Mouse (Mus musculus): ENCODE results near the gene Efna2. TPM values are rescaled to one million over a fixed set of nuclear protein-coding genes. Genes with fewer than 3 reads are reported as not detected.

Gene Efna2
- polyA plus RNA-seq, 1 experiment, result 11.2 TPM

DNA sequence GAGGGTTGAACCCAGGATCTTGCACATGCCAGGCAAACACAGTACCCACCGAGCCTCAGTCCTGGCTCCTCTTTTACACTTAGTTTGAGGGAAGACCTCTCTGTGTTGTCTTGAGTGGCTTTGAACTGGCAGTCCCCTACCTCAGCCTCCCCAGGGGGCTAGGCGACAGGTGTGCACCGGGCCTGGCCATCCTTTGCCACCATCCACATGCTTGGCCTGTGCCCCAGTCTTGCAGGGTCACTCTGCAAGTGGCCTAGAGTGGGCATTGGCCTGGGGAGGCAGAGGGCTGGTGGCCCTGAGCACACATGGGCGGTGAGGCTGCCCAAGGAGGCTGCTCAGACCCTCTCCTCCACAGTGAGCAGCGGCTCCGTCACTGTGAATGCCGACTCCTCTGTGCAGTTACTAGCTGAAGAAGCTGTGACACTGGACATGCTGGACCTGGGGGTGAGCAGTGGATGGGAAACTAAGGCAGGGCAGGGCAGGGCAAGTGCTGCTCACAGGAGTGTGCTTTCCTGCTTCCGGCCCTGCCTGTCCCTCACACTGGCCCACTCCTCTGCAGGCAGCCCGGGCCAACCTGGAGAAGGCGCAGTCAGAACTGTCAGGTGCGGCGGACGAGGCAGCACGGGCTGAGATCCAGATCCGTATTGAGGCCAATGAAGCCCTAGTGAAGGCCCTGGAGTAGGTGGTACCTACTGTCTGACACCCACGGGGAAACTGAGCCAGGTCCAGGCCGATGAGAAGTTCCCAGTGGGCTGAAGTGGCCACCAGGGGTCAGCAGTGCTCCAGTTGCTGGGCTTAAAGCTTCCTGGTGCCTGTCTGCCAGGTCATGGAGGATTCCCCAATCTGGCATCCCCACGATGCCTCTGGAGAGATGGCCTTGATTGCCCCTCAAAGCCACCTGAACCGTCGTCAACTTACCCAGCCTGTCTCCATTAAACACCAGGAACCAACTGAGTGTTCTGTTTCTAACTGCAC, 34.1 kb upstream of the Efna2 start:
- Histone ChIP-seq H3K9ac (ENCODE audit: low read depth, poor library complexity, severe bottlenecking) (no peak overlapping the region), H3K9me3 (replicated peaks; ENCODE audit: control insufficient read depth, insufficient read depth, low read length, poor library complexity, severe bottlenecking) (no peaks in the 10 kb centered on the region), H3K27me3 (ENCODE audit: control insufficient read depth, insufficient read depth, low read length, poor library complexity, severe bottlenecking) (no peaks in the 10 kb centered on the region), H3K4me3 (ENCODE audit: low read depth, low read length) (no peak overlapping the region), H3K36me3 (ENCODE audit: control insufficient read depth, insufficient read depth, low read length, poor library complexity, severe bottlenecking) (peaks cover 17% of the 10 kb centered on the region), H3K27ac (ENCODE audit: insufficient read depth, low read length) (no peak overlapping the region), H3K4me1 (ENCODE audit: control insufficient read depth, insufficient read depth, low read length) (no peaks in the 10 kb centered on the region)
- TF ChIP-seq CTCF (IDR thresholded peaks at IDR 0.05; ENCODE audit: low read depth, low read length), result peak; percentile 81
- 0 out of 2 replicates have a peak, but pooled peaks have one; percentile 8 for TF ChIP-seq EP300 (IDR thresholded peaks at IDR 0.05; ENCODE audit: insufficient read depth, low read depth, low read length)
- TF ChIP-seq POLR2A (IDR thresholded peaks at IDR 0.05; ENCODE audit: insufficient read depth, low read length), result no peak

GRCm38 (mm10) chr10:80145896-80146295, 33.4 kb upstream of the Efna2 start:
- Histone ChIP-seq H3K27ac (ENCODE audit: insufficient read depth, low read length) (no peak overlapping the region), H3K4me1 (ENCODE audit: control insufficient read depth, insufficient read depth, low read length) (no peaks in the 10 kb centered on the region), H3K27me3 (ENCODE audit: control insufficient read depth, insufficient read depth, low read length, poor library complexity, severe bottlenecking) (no peaks in the 10 kb centered on the region), H3K9ac (ENCODE audit: low read depth, poor library complexity, severe bottlenecking) (no peak overlapping the region), H3K4me3 (ENCODE audit: low read depth, low read length) (no peak overlapping the region), H3K9me3 (replicated peaks; ENCODE audit: control insufficient read depth, insufficient read depth, low read length, poor library complexity, severe bottlenecking) (no peaks in the 10 kb centered on the region), H3K36me3 (ENCODE audit: control insufficient read depth, insufficient read depth, low read length, poor library complexity, severe bottlenecking) (peaks cover 17% of the 10 kb centered on the region)
- TF ChIP-seq POLR2A (IDR thresholded peaks at IDR 0.05; ENCODE audit: insufficient read depth, low read length) (no peak), EP300 (IDR thresholded peaks at IDR 0.05; ENCODE audit: insufficient read depth, low read depth, low read length) (no peak), CTCF (IDR thresholded peaks at IDR 0.05; ENCODE audit: low read depth, low read length) (no peak)

- Histone ChIP-seq H3K4me3 (ENCODE audit: low read depth, low read length) (no peak overlapping the region), H3K4me1 (ENCODE audit: control insufficient read depth, insufficient read depth, low read length) (no peaks in the 10 kb centered on the region)
- no peak for TF ChIP-seq CTCF (IDR thresholded peaks at IDR 0.05; ENCODE audit: low read depth, low read length)
- TF ChIP-seq EP300 (IDR thresholded peaks at IDR 0.05; ENCODE audit: insufficient read depth, low read depth, low read length), result no peak
- no peak for TF ChIP-seq POLR2A (IDR thresholded peaks at IDR 0.05; ENCODE audit: insufficient read depth, low read length)
These were observed 32.7 kb upstream of the Efna2 start for GRCm38 (mm10) chr10:80146568-80147011.

GRCm38 (mm10) chr10:80147146-80147718, 32.0 kb upstream of the Efna2 start:
- no peaks in the 10 kb centered on the region for H3K27me3 ChIP-seq (ENCODE audit: control insufficient read depth, insufficient read depth, low read length, poor library complexity, severe bottlenecking)
- no peak overlapping the region for H3K4me3 ChIP-seq (ENCODE audit: low read depth, low read length)
- no peaks in the 10 kb centered on the region for H3K9me3 ChIP-seq (replicated peaks; ENCODE audit: control insufficient read depth, insufficient read depth, low read length, poor library complexity, severe bottlenecking)
- peaks cover 17% of the 10 kb centered on the region for H3K36me3 ChIP-seq (ENCODE audit: control insufficient read depth, insufficient read depth, low read length, poor library complexity, severe bottlenecking)
- H3K9ac ChIP-seq (ENCODE audit: low read depth, poor library complexity, severe bottlenecking), result no peak overlapping the region
- peaks cover 2% of the 10 kb centered on the region for H3K4me1 ChIP-seq (ENCODE audit: control insufficient read depth, insufficient read depth, low read length)
- peak overlapping the region; percentile 25 for H3K27ac ChIP-seq (ENCODE audit: insufficient read depth, low read length)
- TF ChIP-seq EP300 (IDR thresholded peaks at IDR 0.05; ENCODE audit: insufficient read depth, low read depth, low read length) (no peak), POLR2A (IDR thresholded peaks at IDR 0.05; ENCODE audit: insufficient read depth, low read length) (no peak), CTCF (IDR thresholded peaks at IDR 0.05; ENCODE audit: low read depth, low read length) (no peak)

More at GRCm38 (mm10) chr10:80146568-80147011, 32.7 kb upstream of the Efna2 start:
- Histone ChIP-seq H3K9me3 (replicated peaks; ENCODE audit: control insufficient read depth, insufficient read depth, low read length, poor library complexity, severe bottlenecking) (no peaks in the 10 kb centered on the region), H3K27ac (ENCODE audit: insufficient read depth, low read length) (peak overlapping the region; percentile 25), H3K27me3 (ENCODE audit: control insufficient read depth, insufficient read depth, low read length, poor library complexity, severe bottlenecking) (no peaks in the 10 kb centered on the region), H3K9ac (ENCODE audit: low read depth, poor library complexity, severe bottlenecking) (no peak overlapping the region), H3K36me3 (ENCODE audit: control insufficient read depth, insufficient read depth, low read length, poor library complexity, severe bottlenecking) (peaks cover 17% of the 10 kb centered on the region)

DNA sequence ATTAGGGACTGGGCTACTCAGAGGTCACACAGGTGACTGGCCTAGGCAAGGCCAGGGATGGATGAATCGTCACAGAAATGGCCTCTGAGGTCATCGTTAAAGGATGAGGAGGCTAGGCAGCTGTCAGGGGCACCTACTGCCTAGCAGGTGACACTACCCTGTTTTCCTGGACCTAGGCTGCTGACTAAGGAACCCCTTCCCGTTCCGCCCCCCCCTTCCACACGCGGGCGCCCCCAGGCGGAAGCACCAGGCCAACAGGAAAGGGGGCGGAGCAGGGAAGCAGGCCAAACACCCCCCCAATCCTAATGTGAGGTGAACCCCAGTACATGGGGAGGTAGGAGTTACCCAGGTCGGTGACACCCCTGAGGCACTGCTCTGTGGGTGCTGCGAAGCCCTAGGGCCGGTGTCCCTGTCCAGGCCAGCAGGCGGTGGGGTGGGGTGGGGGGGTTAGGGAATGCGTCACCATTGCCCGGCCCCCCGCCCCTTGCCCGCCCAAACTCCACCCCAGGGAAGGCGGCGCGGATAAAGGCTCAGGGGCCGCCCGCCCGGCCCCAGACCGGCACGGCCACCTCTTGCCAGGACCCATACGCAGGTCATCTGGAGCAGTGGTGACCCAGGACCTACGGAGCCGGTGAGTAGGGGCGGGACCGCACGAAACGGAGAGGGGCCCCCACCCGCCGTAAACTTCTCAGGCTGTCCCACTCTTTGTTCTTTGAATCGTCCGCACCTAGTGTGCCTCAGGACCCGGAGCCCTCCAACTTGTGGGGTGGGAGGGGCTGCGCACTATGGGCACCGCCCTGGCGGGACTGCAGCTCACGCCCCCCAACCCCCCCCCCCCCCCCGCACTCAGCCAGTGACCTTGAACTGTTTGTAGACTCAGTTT, 31.3 kb upstream of the Efna2 start, which contains the start of gene Midn:
Gene Midn (plus strand): TSS at position 554 of the 883 bp plus-strand sequence.
- Histone ChIP-seq H3K4me3 (ENCODE audit: low read depth, low read length) (peak within 1 kb of the TSS; percentile 96), H3K36me3 (ENCODE audit: control insufficient read depth, insufficient read depth, low read length, poor library complexity, severe bottlenecking) (peaks cover 17% of the 10 kb centered on the region), H3K4me1 (ENCODE audit: control insufficient read depth, insufficient read depth, low read length) (peaks cover 6% of the 10 kb centered on the region), H3K27me3 (ENCODE audit: control insufficient read depth, insufficient read depth, low read length, poor library complexity, severe bottlenecking) (no peaks in the 10 kb centered on the region), H3K27ac (ENCODE audit: insufficient read depth, low read length) (peak within 1 kb of the TSS; percentile 96), H3K9me3 (replicated peaks; ENCODE audit: control insufficient read depth, insufficient read depth, low read length, poor library complexity, severe bottlenecking) (no peaks in the 10 kb centered on the region), H3K9ac (ENCODE audit: low read depth, poor library complexity, severe bottlenecking) (peak within 1 kb of the TSS; percentile 88)
- TF ChIP-seq POLR2A (IDR thresholded peaks at IDR 0.05; ENCODE audit: insufficient read depth, low read length) (peak; percentile 86), CTCF (IDR thresholded peaks at IDR 0.05; ENCODE audit: low read depth, low read length) (peak; percentile 61), EP300 (IDR thresholded peaks at IDR 0.05; ENCODE audit: insufficient read depth, low read depth, low read length) (0 out of 2 replicates have a peak, but pooled peaks have one; percentile 2)

All from ES-Bruce4 (cell line).